Mouse (Mus musculus): ENCODE data around the gene Sqstm1.

The Sqstm1 gene

GRCm38 (mm10) chr11:50155785-50156184 is 54.8 kb downstream of the Sqstm1 start:
- peaks cover 12% of the 10 kb centered on the region for H3K36me3 ChIP-seq (ENCODE audit: control insufficient read depth, insufficient read depth, low read length, poor library complexity, severe bottlenecking)
- DNase-seq (ENCODE audit: low read depth, low spot score) = no peak

GRCm38 (mm10) chr11:50154777-50155520 is 55.7 kb downstream of the Sqstm1 start:
- DNase-seq (ENCODE audit: low read depth, low spot score) = no peak
- Histone ChIP-seq H3K27me3 (ENCODE audit: control insufficient read depth, insufficient read depth, low read length, poor library complexity, severe bottlenecking) (no peaks in the 10 kb centered on the region), H3K36me3 (ENCODE audit: control insufficient read depth, insufficient read depth, low read length, poor library complexity, severe bottlenecking) (peaks cover 10% of the 10 kb centered on the region)

More at GRCm38 (mm10) chr11:50155785-50156184, 54.8 kb downstream of the Sqstm1 start:
- no peaks in the 10 kb centered on the region for H3K27me3 ChIP-seq (ENCODE audit: control insufficient read depth, insufficient read depth, low read length, poor library complexity, severe bottlenecking)

GRCm38 (mm10) chr11:50154166-50154565 is 56.5 kb downstream of the Sqstm1 start:
- Histone ChIP-seq H3K27me3 (ENCODE audit: control insufficient read depth, insufficient read depth, low read length, poor library complexity, severe bottlenecking) (no peaks in the 10 kb centered on the region), H3K36me3 (ENCODE audit: control insufficient read depth, insufficient read depth, low read length, poor library complexity, severe bottlenecking) (peaks cover 10% of the 10 kb centered on the region)
- DNase-seq (ENCODE audit: low read depth, low spot score) = no peak

GRCm38 (mm10) chr11:50151374-50151773 is 59.3 kb downstream of the Sqstm1 start:
- no peaks in the 10 kb centered on the region for H3K27me3 ChIP-seq (ENCODE audit: control insufficient read depth, insufficient read depth, low read length, poor library complexity, severe bottlenecking)
- peaks cover 6% of the 10 kb centered on the region for H3K36me3 ChIP-seq (ENCODE audit: control insufficient read depth, insufficient read depth, low read length, poor library complexity, severe bottlenecking)
- no peak for DNase-seq (ENCODE audit: low read depth, low spot score)

- DNase-seq (ENCODE audit: low read depth, low spot score) = no peak
- Histone ChIP-seq H3K36me3 (ENCODE audit: control insufficient read depth, insufficient read depth, low read length, poor library complexity, severe bottlenecking) (peaks cover 6% of the 10 kb centered on the region), H3K27me3 (ENCODE audit: control insufficient read depth, insufficient read depth, low read length, poor library complexity, severe bottlenecking) (no peaks in the 10 kb centered on the region)
Observed at GRCm38 (mm10) chr11:50149603-50150150, 61.0 kb downstream of the Sqstm1 start.
